Comparison of ENCODE assay signal across 8 mouse cellular contexts in genomic region chr2:154507566-154508283, GRCm38 (mm10). TPM values are rescaled to one million over a fixed set of nuclear protein-coding genes. Genes with fewer than 3 reads are reported as not detected.
DNase-seq lines count a peak whose midpoint lies in the region; ATAC-seq and TF ChIP-seq lines count a peak whose summit lies in the region.

No protein-coding gene starts in this region.

- peaks cover 4 to 10% of the 10 kb centered on the region in 2 experiments for H3K4me1 ChIP-seq in CH12.LX (ENCODE audit: control insufficient read depth in 1 of 2, insufficient read depth in 2 of 2)
- peaks cover 0 to 4% of the 10 kb centered on the region in 2 experiments; a peak in 1 of 4 replicates for H3K4me1 ChIP-seq in liver, embryonic 14.5 days (replicated peaks; ENCODE audit: control insufficient read depth in 2 of 2, insufficient read depth in 2 of 2, low read length in 1 of 2)

- no peak overlapping the region for H3K4me2 ChIP-seq in CH12.LX (ENCODE audit: insufficient read depth, low read depth, poor library complexity, severe bottlenecking)
- H3K4me2 ChIP-seq in liver, embryonic 14.5 days (ENCODE audit: low read depth): no peak overlapping the region

- peak; percentile 28 for TF ChIP-seq RAD21 in CH12.LX (IDR thresholded peaks at IDR 0.05; ENCODE audit: low read depth, low read length)

- H3K9me3 ChIP-seq in CH12.LX (replicated peaks; ENCODE audit: low read length): no peaks in the 10 kb centered on the region
- H3K9me3 ChIP-seq in liver, embryonic 14.5 days (ENCODE audit: control insufficient read depth, low read length): no peaks in the 10 kb centered on the region

- in situ Hi-C loops in CH12.LX (cut with MboI; ENCODE audit: low pct_ligation_motif_present, low pct_unique_long_range_greater_than_20kb, low sequenced_read_pairs): no loop called here

- H3K4me3 ChIP-seq in CH12.LX (replicated peaks in 1 of 3; ENCODE audit: low read depth in 2 of 3, low read length in 2 of 3, poor library complexity in 1 of 3): no peak overlapping the region
- no peak overlapping the region for H3K4me3 ChIP-seq in liver, embryonic 14.5 days (ENCODE audit: insufficient read depth in 1 of 2, low read depth in 2 of 2, low read length in 2 of 2)

- no peak overlapping the region for H3K9ac ChIP-seq in CH12.LX (ENCODE audit: insufficient read depth, low read depth)
- no peak overlapping the region for H3K9ac ChIP-seq in liver, embryonic 14.5 days (replicated peaks)

- 57% methylated on average over 9 of the region's 9 CpGs for WGBS in liver, embryonic 14.5 days (ENCODE audit: insufficient replicate concordance)

- no peak for TF ChIP-seq EP300 in CH12.LX (IDR thresholded peaks at IDR 0.05; ENCODE audit: low read length)
- TF ChIP-seq EP300 in liver, embryonic 14.5 days (IDR thresholded peaks at IDR 0.05; ENCODE audit: low read depth): no peak; the same call in 1 of the 2 replicates

- intact Hi-C loops in gastrocnemius, postnatal 14 days (cut with DNase I; ENCODE audit: low total_unique reads): no loop called here

- TF ChIP-seq POLR2A in CH12.LX (IDR thresholded peaks at IDR 0.05; ENCODE audit: low read depth, low read length): no peak
- no peak for TF ChIP-seq POLR2A in brain, embryonic 14.5 days (IDR thresholded peaks at IDR 0.05; ENCODE audit: borderline replicate concordance, extremely low read depth, insufficient read depth, insufficient read length, poor library complexity, severe bottlenecking)

- H3K36me3 ChIP-seq in CH12.LX (replicated peaks in 1 of 2; ENCODE audit: control insufficient read depth in 1 of 2, insufficient read depth in 1 of 2, low read length in 1 of 2): peaks cover 26 to 68% of the 10 kb centered on the region in 2 experiments
- no peaks in the 10 kb centered on the region for H3K36me3 ChIP-seq in liver, embryonic 14.5 days (replicated peaks; ENCODE audit: control insufficient read depth, insufficient read depth, low read depth)

- ATAC-seq in hematopoietic stem cell, adult 5-6 weeks (replicated peaks in 1 of 2; ENCODE audit: insufficient read depth in 1 of 2, low FRiP score in 2 of 2, low TSS enrichment in 1 of 2, low read depth in 1 of 2, poor library complexity in 2 of 2, severe bottlenecking in 2 of 2): peak; percentile 51 to 65
- ATAC-seq in liver, embryonic 14.5 days (ENCODE audit: insufficient read depth): peak; percentile 70

- H3K27me3 ChIP-seq in CH12.LX (replicated peaks): no peaks in the 10 kb centered on the region
- no peaks in the 10 kb centered on the region for H3K27me3 ChIP-seq in liver, embryonic 14.5 days (ENCODE audit: control insufficient read depth, insufficient read depth, low read length)

- no peak overlapping the region for H3K27ac ChIP-seq in CH12.LX (ENCODE audit: insufficient read depth, low read depth)
- no peak overlapping the region for H3K27ac ChIP-seq in liver, embryonic 14.5 days

- dilution Hi-C loops in CH12.LX (cut with MboI; ENCODE audit: extremely low pct_ligation_motif_present, extremely low pct_unique_long_range_greater_than_20kb, low sequenced_read_pairs): no loop called here

- TF ChIP-seq CTCF in CH12.LX (conservative IDR thresholded peaks at IDR 0.05 in 1 of 2, IDR thresholded peaks at IDR 0.05 in 1 of 2; ENCODE audit: low read depth in 2 of 2, low read length in 2 of 2): peak in 1 of 2 experiments; percentile 49; a peak in 2 of 4 replicates
- TF ChIP-seq CTCF in brain, embryonic 14.5 days (IDR thresholded peaks at IDR 0.05; ENCODE audit: borderline replicate concordance, extremely low read depth, insufficient read depth, insufficient read length): peak; percentile 6; the same call in 1 of the 2 replicates
- peak; percentile 57 for TF ChIP-seq CTCF in liver, embryonic 14.5 days (IDR thresholded peaks at IDR 0.05; ENCODE audit: low read depth)

- no peaks in the 10 kb centered on the region; the same call in 1 of the 2 replicates for H3K79me2 ChIP-seq in CH12.LX (replicated peaks; ENCODE audit: control insufficient read depth, extremely low read depth, insufficient read depth, poor library complexity, severe bottlenecking)

- DNase-seq in gastrocnemius, postnatal 14 days: peak; percentile 4
- no peak for DNase-seq in gastrocnemius, postnatal 10 days
- peak; percentile 29 for DNase-seq in CH12.LX (ENCODE audit: extremely low read depth)
- peak; percentile 60 for DNase-seq in brain, embryonic 14.5 days (ENCODE audit: low read depth)
- peak in 2 of 3 experiments; percentile 16 for DNase-seq in liver, embryonic 14.5 days (ENCODE audit: low read depth in 3 of 3, low spot score in 3 of 3)
- DNase-seq in thymus, postnatal 14 days: peak; percentile 36
- no peak for DNase-seq in spleen, adult 18-20 months

TF ChIP-seq in CH12.LX, 34 proteins besides CTCF, POLR2A, EP300 and RAD21:
- peak; percentile 65 for TF ChIP-seq BHLHE40 (IDR thresholded peaks at IDR 0.05; ENCODE audit: low read depth, low read length)
- peak; percentile 84 for TF ChIP-seq MAFK (IDR thresholded peaks at IDR 0.05; ENCODE audit: insufficient replicate concordance, low read length)
- 0 out of 2 replicates have a peak, but pooled peaks have one; percentile 44 for TF ChIP-seq MYC (IDR thresholded peaks at IDR 0.05; ENCODE audit: low read depth, low read length)
- TF ChIP-seq SMC3 (IDR thresholded peaks at IDR 0.05; ENCODE audit: low read depth, low read length): peak; percentile 56
- TF ChIP-seq CHD1 (IDR thresholded peaks at IDR 0.05; ENCODE audit: low read depth, low read length): no peak
TF ChIP-seq in CH12.LX: peak in this region for 4.

RNA-seq across cellular contexts. Expression of gene 1700003F12Rik, which starts 39.2 kb away (rescaled TPM):
- under 1 TPM in 1 of 2 experiments, not detected in 1; 0.31 TPM for total RNA-seq in gastrocnemius, postnatal 14 days (2021)
- under 1 TPM in 1 of 2 experiments, not detected in 1; 0.81 TPM for total RNA-seq in gastrocnemius, postnatal 10 days (2021)
- 0.85 and 0.92 TPM in 2 replicates for total RNA-seq in CH12.LX (2012; rRNA removed)
- total RNA-seq in CH12.LX (2014; rRNA removed): 0.52 TPM in 1 of 2 replicates, not detected in the other
- 0.56 and 0.71 TPM in 2 replicates for polyA plus RNA-seq in CH12.LX (2012; ENCODE audit: insufficient read length, low read depth)
- polyA plus RNA-seq in brain, embryonic 14.5 days (2012; rRNA removed): 0.40 and 0.66 TPM in 2 replicates
- not detected in 2 replicates for total RNA-seq in hematopoietic stem cell, adult 5-6 weeks (2017)
- 1.3 TPM in 2 replicates for polyA plus RNA-seq in liver, embryonic 14.5 days (2012; rRNA removed)
- polyA plus RNA-seq in liver, embryonic 14.5 days (2014; fragmentation: Nextera tagmentation; extraction: Ambion mirVana): 0.90 and 1.1 TPM in 2 replicates

RNA-seq across cellular contexts. Expression of gene Actl10, which starts 43.9 kb away (rescaled TPM):
- total RNA-seq in gastrocnemius, postnatal 14 days (2021): not detected
- not detected for total RNA-seq in gastrocnemius, postnatal 10 days (2021)
- total RNA-seq in CH12.LX (2012; rRNA removed): 0.17 and 0.25 TPM in 2 replicates
- not detected in 2 replicates for total RNA-seq in CH12.LX (2014; rRNA removed)
- 0.20 and 0.44 TPM in 2 replicates for polyA plus RNA-seq in CH12.LX (2012; ENCODE audit: insufficient read length, low read depth)
- 0.08 TPM in 1 of 2 replicates, not detected in the other for polyA plus RNA-seq in brain, embryonic 14.5 days (2012; rRNA removed)
- not detected in 2 replicates for total RNA-seq in hematopoietic stem cell, adult 5-6 weeks (2017)
- polyA plus RNA-seq in liver, embryonic 14.5 days (2012; rRNA removed): 0.05 TPM in 1 of 2 replicates, not detected in the other
- not detected in 2 replicates for polyA plus RNA-seq in liver, embryonic 14.5 days (2014; fragmentation: Nextera tagmentation; extraction: Ambion mirVana)

RNA-seq across cellular contexts. Expression of gene Necab3, which starts 51.0 kb away (rescaled TPM):
- 1 to 10 TPM; 1.1 to 1.2 TPM for total RNA-seq in gastrocnemius, postnatal 14 days (2021)
- under 1 TPM; 0.73 to 0.79 TPM for total RNA-seq in gastrocnemius, postnatal 10 days (2021)
- total RNA-seq in CH12.LX (2012; rRNA removed) (0.80 and 2.8 TPM in 2 replicates), CH12.LX (2014; rRNA removed) (0.87 and 1.7 TPM in 2 replicates)
- 1.6 and 2.0 TPM in 2 replicates for polyA plus RNA-seq in CH12.LX (2012; ENCODE audit: insufficient read length, low read depth)
- polyA plus RNA-seq in brain, embryonic 14.5 days (2012; rRNA removed): 11.6 and 22.0 TPM in 2 replicates
- 1.2 and 2.6 TPM in 2 replicates for total RNA-seq in hematopoietic stem cell, adult 5-6 weeks (2017)
- polyA plus RNA-seq in liver, embryonic 14.5 days (2012; rRNA removed): 0.80 and 1.7 TPM in 2 replicates
- 0.87 and 0.96 TPM in 2 replicates for polyA plus RNA-seq in liver, embryonic 14.5 days (2014; fragmentation: Nextera tagmentation; extraction: Ambion mirVana)

Comparison
In these comparisons a context has a peak if more than half of its experiments do, and no peak if none do; other contexts are left out.
1. DNase-seq: peak in gastrocnemius, postnatal 14 days (single experiment), CH12.LX (single experiment), brain, embryonic 14.5 days (single experiment), liver, embryonic 14.5 days (2 of 3) and thymus, postnatal 14 days (single experiment); none in gastrocnemius, postnatal 10 days (single experiment) and spleen, adult 18-20 months (0 of 2).